Comparison of ENCODE assay signal across 9 mouse cellular contexts in the genomic region with DNA sequence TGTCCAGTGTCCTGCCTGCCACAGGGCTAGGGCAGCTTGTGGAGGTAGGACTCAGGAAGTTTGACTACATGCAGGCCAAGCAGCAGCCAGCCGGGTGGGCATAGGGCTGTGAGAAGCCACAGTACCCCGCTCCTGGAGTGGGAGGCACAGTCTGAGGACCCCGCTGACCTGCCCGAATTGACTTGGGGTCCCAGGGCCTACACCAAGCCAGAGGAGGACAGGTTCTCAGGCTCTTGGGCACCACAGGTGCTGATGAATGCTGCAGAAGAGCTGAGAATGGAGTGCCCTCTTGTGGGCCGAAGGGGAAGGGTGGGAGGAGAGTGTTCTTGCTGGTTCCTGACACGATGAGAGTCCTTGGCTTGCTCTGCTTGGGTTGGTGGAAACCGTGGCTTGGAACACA. TPM values are rescaled to one million over a fixed set of nuclear protein-coding genes. Genes with fewer than 3 reads are reported as not detected.
DNase-seq lines count a peak whose midpoint lies in the region; TF ChIP-seq lines count a peak whose summit lies in the region.
"Had no signal": no experiment of that assay in that cellular context is flagged by ENCODE, and none has a peak within 500 bp of the region (broad histone marks: within the 10 kb centered on the region; RNA-seq: fewer than 3 reads in every experiment).

No protein-coding gene starts in this region.

- whole genome bisulfite sequencing in kidney, adult 2 months, result 52% methylated on average over 7 of the region's 7 CpGs

- DNase-seq in cerebellum, postnatal 10 days, result peak; percentile 54 to 59
- DNase-seq in cerebellum, adult 11 months, result no peak
- no peak for DNase-seq in testis, postnatal 14 days (ENCODE audit: low spot score)
- DNase-seq in kidney, adult 2 months, result peak; percentile 40
- DNase-seq in lung, postnatal 14 days, result peak; percentile 9
- no peak for DNase-seq in B cell, adult 2 months
- no peak for DNase-seq in heart, adult 18-20 months

- no peak for TF ChIP-seq POLR2A in testis, adult 2 months (IDR thresholded peaks at IDR 0.05; ENCODE audit: control insufficient read depth, low read depth, low read length)
- TF ChIP-seq POLR2A in kidney, adult 2 months (IDR thresholded peaks at IDR 0.05; ENCODE audit: low read depth, low read length), result no peak

- H3K36me3 ChIP-seq in testis, adult 2 months (ENCODE audit: control insufficient read depth, insufficient read depth, low read length), result no peaks in the 10 kb centered on the region
- H3K36me3 ChIP-seq in kidney, adult 2 months (ENCODE audit: control insufficient read depth, insufficient read depth, low read length), result no peaks in the 10 kb centered on the region

- H3K27me3 ChIP-seq in testis, adult 2 months (ENCODE audit: control insufficient read depth, insufficient read depth, low read length), result no peaks in the 10 kb centered on the region
- H3K27me3 ChIP-seq in kidney, adult 2 months (replicated peaks; ENCODE audit: control insufficient read depth, insufficient read depth, low read length), result no peaks in the 10 kb centered on the region

- peak; percentile 26; the same call in 1 of the 2 replicates for TF ChIP-seq CTCF in testis, adult 2 months (IDR thresholded peaks at IDR 0.05; ENCODE audit: control insufficient read depth, insufficient read depth, insufficient replicate concordance, low read depth, low read length)
- TF ChIP-seq CTCF in kidney, adult 2 months (conservative IDR thresholded peaks at IDR 0.05; ENCODE audit: insufficient read depth, insufficient read length, low read depth, low read length), result peak; percentile 63

- H3K27ac ChIP-seq in testis, adult 2 months (ENCODE audit: control insufficient read depth, insufficient read depth, low read depth, low read length), result no peak overlapping the region
- no peak overlapping the region for H3K27ac ChIP-seq in kidney, adult 2 months (ENCODE audit: insufficient read depth, low read depth, low read length)

- H3K4me3 ChIP-seq in testis, adult 2 months (ENCODE audit: control insufficient read depth, low read depth, low read length), result no peak overlapping the region
- H3K4me3 ChIP-seq in kidney, adult 2 months (ENCODE audit: insufficient read depth, low read depth, low read length), result no peak overlapping the region

- H3K4me1 ChIP-seq in testis, adult 2 months (ENCODE audit: control insufficient read depth, insufficient read depth, low read length), result no peaks in the 10 kb centered on the region
- H3K4me1 ChIP-seq in kidney, adult 2 months (ENCODE audit: control insufficient read depth, insufficient read depth, low read length), result no peaks in the 10 kb centered on the region

RNA-seq across cellular contexts. Expression of gene Gm11487, which starts 39.8 kb away (rescaled TPM):
- polyA plus RNA-seq in testis, adult 2 months (2012; rRNA removed), result not detected in 2 replicates
- not detected in 2 replicates for polyA plus RNA-seq in kidney, adult 2 months (2012; rRNA removed)
- total RNA-seq in heart, adult 18-20 months (2021), result not detected
- polyA plus RNA-seq: liver, embryonic 16.5 days had no signal

Comparison
In these comparisons a context has a peak if more than half of its experiments do, and no peak if none do; other contexts are left out.
1. DNase-seq: peak in cerebellum, postnatal 10 days (2 of 2), kidney, adult 2 months (single experiment) and lung, postnatal 14 days (single experiment); none in cerebellum, adult 11 months (single experiment), testis, postnatal 14 days (single experiment), B cell, adult 2 months (0 of 2) and heart, adult 18-20 months (0 of 2).